Mouse (Mus musculus) forebrain, embryonic 15.5 days (tissue): Measurements from ENCODE around the gene Thsd4. TPM values are rescaled to one million over a fixed set of nuclear protein-coding genes. Genes with fewer than 3 reads are reported as not detected.

Source experiments
- ATAC-seq: fragments of 200-750 bp; cut with Nextera tagmentation; replicated peaks from 2 replicates; pipeline ENCODE4 v1.8.0; 2017; ENCODE audit warnings: mild to moderate bottlenecking, moderate TSS enrichment, moderate library complexity
- H3K27ac ChIP-seq: fragments of 300-500 bp; sonication (generic); replicated peaks from 2 replicates; pipeline ENCODE4 v1.5.1; 2015; ENCODE audit warnings: mild to moderate bottlenecking, inconsistent platforms
- H3K27me3 ChIP-seq: fragments of 300-500 bp; sonication (generic); 2 replicates; pipeline ENCODE4 v1.6.1; 2015; ENCODE audit warnings: inconsistent platforms
- H3K36me3 ChIP-seq: fragments of 300-500 bp; sonication (generic); 2 replicates; pipeline ENCODE4 v1.6.1; 2015; ENCODE audit warnings: mild to moderate bottlenecking, inconsistent platforms
- H3K4me1 ChIP-seq: fragments of 300-500 bp; sonication (generic); 2 replicates; pipeline ENCODE4 v1.6.1; 2015; ENCODE audit warnings: inconsistent platforms
- H3K4me2 ChIP-seq: fragments of 300-500 bp; sonication (generic); replicated peaks from 2 replicates; pipeline ENCODE4 v1.6.1; 2015; ENCODE audit warnings: mild to moderate bottlenecking, inconsistent platforms
- H3K4me3 ChIP-seq: fragments of 300-500 bp; sonication (generic); 2 replicates; pipeline ENCODE4 v1.5.1; 2015; ENCODE audit warnings: mild to moderate bottlenecking, inconsistent platforms
- H3K9ac ChIP-seq: fragments of 300-500 bp; sonication (generic); replicated peaks from 2 replicates; pipeline ENCODE4 v1.6.1; 2015; ENCODE audit warnings: mild to moderate bottlenecking, inconsistent platforms
- H3K9me3 ChIP-seq: fragments of 300-500 bp; sonication (generic); 2 replicates; pipeline ENCODE4 v1.6.1; 2016; ENCODE audit warnings: inconsistent platforms
- WGBS: fragments of 180-500 bp; shearing (Covaris S2); methylation state at CpG from one replicate; pipeline ENCODE4 v1.1.7; 2015; ENCODE audit warnings: mixed read lengths; 5-methylcytosine and 5-hydroxymethylcytosine counted together
- polyA plus RNA-seq: library from polyadenylated mRNA; unstranded; fragments of >200 nt; fragmentation: Nextera tagmentation; extraction: Ambion mirVana; gene quantifications from 2 replicates; pipeline ENCODE4 v1.2.1, GENCODE M21; 2015

Gene Thsd4
- polyA plus RNA-seq, 1 experiment from 2014 or later: 4.9 TPM

DNA sequence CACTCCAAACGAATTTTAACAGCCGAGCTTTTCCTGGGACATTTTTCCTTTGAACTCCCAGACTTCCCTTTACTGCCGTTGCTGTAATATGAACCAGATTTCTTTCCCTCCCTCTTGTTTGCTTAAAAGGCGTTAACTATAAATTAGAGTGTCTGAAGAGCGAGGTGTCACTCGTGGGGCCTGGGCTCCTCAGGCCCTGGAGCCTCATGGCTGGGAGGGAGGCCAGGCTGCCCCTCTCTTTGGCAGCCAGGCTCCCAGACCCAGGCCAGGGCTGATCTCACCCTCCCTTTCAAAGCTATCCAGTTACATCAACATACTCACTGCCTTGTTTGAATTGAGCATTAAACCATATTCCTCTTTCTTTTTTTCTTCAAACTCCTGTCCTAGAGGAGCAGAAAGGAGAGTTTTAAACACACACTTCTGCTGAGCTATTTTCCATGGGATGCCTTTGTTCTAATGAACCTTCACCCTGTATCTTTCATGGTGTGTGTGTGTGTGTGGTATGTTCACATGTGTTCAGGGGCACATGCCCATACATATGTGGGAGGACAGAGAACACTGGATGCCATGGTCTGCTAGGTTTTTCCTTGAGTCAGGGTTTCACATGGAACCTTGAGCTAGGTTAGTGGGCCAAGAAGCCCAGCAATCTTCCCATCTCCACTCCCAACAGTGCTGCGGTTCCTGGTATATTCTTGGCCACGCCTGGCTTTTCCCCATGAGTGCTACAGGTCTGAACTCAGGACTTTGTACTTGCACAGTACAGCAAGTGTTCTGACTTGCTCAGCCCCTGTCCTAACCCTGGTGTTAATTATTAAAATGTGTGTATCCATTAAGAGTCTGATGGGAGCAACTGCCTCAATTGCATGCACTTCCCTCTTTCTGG is 287.4 kb downstream of the Thsd4 start:
- H3K4me2 ChIP-seq: no peak overlapping the region
- peak overlapping the region; percentile 50 for H3K27ac ChIP-seq
- H3K27me3 ChIP-seq: no peaks in the 10 kb centered on the region
- H3K4me1 ChIP-seq: peaks cover 7% of the 10 kb centered on the region; the same call in 1 of the 2 replicates
- no peak overlapping the region for H3K4me3 ChIP-seq
- H3K36me3 ChIP-seq: no peaks in the 10 kb centered on the region
- H3K9me3 ChIP-seq: no peaks in the 10 kb centered on the region
- peak; percentile 60 for ATAC-seq
- no peak overlapping the region for H3K9ac ChIP-seq
- 34% methylated on average over 8 of the region's 8 CpGs for WGBS

DNA sequence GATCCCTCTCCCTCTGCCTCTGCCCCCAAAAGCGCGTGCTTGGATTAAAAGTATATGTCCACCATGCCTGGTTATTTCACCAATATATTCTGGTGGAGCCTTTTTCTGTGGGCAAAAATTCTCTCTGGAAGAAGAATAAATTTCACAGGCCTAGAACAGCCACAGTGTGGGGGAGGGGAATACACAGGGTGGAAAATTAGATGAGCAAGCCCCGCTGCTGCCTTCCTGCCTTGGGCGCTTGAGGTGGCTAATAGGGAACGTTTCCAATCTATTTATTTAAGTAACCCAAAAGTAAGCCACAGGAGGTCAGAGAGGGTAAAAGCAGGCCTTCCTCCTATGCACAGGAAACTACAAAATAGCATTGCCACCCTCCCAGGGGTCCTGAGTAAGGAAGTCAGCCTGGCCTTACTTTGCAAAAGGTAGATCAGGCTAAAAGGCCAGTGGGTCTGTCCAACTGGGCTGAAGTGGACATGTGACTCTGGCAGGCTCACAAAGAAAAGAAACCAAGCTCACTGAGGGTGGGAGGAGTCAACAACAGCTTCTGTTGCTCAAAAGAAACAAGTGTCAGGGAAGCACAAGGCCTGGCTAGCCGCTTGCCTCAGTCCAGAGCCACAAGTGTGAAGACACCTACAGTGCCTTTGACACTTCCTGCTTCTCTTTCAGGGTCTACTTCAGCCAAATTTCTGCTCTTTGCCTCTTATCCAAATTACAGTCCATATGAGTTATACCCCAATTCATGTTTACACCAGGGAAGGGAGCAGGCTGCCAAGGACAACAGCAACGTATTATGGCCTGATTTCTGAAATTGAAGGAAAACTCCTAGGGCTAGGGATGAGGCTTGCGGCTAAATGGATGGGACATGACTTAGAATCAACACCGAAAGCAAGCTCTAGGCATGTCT is 289.6 kb downstream of the Thsd4 start:
- ATAC-seq: no peak
- Histone ChIP-seq H3K27me3 (no peaks in the 10 kb centered on the region), H3K9ac (no peak overlapping the region), H3K4me2 (no peak overlapping the region), H3K4me3 (no peak overlapping the region), H3K27ac (no peak overlapping the region), H3K9me3 (no peaks in the 10 kb centered on the region), H3K36me3 (no peaks in the 10 kb centered on the region), H3K4me1 (peaks cover 16% of the 10 kb centered on the region)
- WGBS: 63% methylated on average over 9 of the region's 9 CpGs

DNA sequence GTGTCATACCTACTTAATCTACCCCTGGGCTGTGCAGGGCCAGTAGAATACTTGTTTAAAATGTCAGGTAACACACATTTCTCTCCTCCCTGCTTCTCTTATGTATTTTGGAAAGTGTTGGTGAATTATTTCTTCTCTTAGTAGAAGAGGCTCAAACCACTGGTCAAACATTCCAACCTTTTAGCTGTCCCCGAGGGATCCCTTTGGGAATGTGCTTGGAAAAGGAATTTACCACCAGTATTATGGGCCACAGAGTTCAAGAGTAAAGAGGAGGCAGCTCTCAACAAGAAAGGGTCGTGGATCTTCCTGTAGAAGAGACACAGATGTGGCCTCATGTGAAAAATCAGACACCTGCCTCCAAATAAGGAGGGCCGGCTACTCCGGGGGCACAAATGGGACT is 292.4 kb downstream of the Thsd4 start:
- Histone ChIP-seq H3K27me3 (no peaks in the 10 kb centered on the region), H3K4me3 (no peak overlapping the region), H3K4me2 (no peak overlapping the region), H3K27ac (no peak overlapping the region), H3K9ac (no peak overlapping the region), H3K4me1 (peaks cover 28% of the 10 kb centered on the region), H3K9me3 (no peaks in the 10 kb centered on the region), H3K36me3 (no peaks in the 10 kb centered on the region)
- 79% methylated on average over 4 of the region's 4 CpGs for WGBS
- ATAC-seq: no peak

DNA sequence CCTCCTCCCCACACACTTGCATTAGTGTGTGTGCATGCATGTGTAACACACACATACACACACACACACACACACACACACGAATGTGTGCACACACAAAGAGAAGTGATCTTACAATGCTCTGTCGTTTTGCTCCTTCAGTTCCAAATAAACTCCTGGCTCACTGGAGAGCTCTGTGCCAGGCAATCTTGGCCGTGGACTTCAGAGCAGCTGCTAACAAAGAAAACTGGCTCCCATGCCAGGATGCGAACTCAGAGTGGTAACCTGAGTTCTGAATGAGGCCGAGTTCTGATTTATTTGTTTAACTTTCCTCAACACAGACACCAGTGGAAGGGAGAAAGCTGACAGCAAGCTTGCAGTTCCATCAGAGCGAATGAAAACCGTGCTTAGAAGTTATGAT is 294.1 kb downstream of the Thsd4 start:
- no peak overlapping the region for H3K4me2 ChIP-seq
- peaks cover 38% of the 10 kb centered on the region for H3K4me1 ChIP-seq
- no peak for ATAC-seq
- no peaks in the 10 kb centered on the region for H3K36me3 ChIP-seq
- H3K9ac ChIP-seq: no peak overlapping the region
- H3K27ac ChIP-seq: peak overlapping the region; percentile 46
- H3K9me3 ChIP-seq: no peaks in the 10 kb centered on the region
- H3K4me3 ChIP-seq: no peak overlapping the region
- no peaks in the 10 kb centered on the region for H3K27me3 ChIP-seq
- WGBS: 54% methylated on average over 7 of the region's 7 CpGs

DNA sequence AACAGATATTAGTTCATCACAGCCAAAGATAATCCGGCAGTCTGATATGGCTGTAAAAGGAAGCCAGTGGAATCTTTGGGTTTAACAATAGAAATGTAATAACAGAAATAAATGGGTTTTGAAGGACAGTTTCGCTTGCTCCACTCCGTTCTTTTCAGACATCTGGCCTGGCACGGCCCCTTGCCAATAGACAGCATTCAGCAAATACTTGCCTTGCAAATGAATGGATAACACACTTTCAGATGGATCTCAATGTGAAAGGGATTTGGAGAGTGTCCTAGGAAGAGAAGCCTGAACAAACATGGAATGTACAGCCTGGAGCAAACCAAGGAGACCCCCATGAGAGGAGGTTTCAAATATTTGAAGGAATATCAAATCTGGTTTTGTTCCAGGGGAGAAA is 295.2 kb downstream of the Thsd4 start:
- Histone ChIP-seq H3K9me3 (no peaks in the 10 kb centered on the region), H3K27ac (peak overlapping the region; percentile 46; the same call in 1 of the 2 replicates), H3K4me1 (peaks cover 38% of the 10 kb centered on the region), H3K36me3 (no peaks in the 10 kb centered on the region), H3K4me3 (no peak overlapping the region), H3K9ac (no peak overlapping the region), H3K27me3 (no peaks in the 10 kb centered on the region), H3K4me2 (no peak overlapping the region)
- no peak for ATAC-seq
- 65% methylated on average over 4 of the region's 4 CpGs for WGBS

DNA sequence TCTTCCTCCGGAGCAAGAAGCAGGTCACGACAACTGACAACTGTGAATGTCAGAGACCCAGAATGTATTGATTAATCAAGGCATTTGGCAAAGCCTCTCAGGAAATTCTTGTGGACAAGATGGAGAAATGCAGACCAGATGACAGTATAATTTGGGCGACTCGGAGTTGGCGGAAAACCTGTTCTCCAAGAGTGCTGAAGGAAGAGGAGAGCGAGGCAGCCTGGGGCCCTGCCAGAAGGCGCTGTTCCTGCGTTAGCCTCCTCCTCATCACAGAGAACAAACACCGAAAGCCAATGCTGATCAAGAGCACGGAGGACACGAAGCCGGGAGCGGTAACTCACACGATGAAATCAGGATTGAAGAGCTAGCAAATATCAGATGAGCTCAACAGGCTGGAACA is 295.7 kb downstream of the Thsd4 start:
- no peak for ATAC-seq
- H3K4me3 ChIP-seq: no peak overlapping the region
- no peak overlapping the region for H3K9ac ChIP-seq
- no peaks in the 10 kb centered on the region for H3K27me3 ChIP-seq
- H3K9me3 ChIP-seq: no peaks in the 10 kb centered on the region
- H3K36me3 ChIP-seq: no peaks in the 10 kb centered on the region
- 72% methylated on average over 14 of the region's 14 CpGs for WGBS
- peaks cover 38% of the 10 kb centered on the region for H3K4me1 ChIP-seq
- no peak overlapping the region for H3K4me2 ChIP-seq
- peak overlapping the region; percentile 46; the same call in 1 of the 2 replicates for H3K27ac ChIP-seq

DNA sequence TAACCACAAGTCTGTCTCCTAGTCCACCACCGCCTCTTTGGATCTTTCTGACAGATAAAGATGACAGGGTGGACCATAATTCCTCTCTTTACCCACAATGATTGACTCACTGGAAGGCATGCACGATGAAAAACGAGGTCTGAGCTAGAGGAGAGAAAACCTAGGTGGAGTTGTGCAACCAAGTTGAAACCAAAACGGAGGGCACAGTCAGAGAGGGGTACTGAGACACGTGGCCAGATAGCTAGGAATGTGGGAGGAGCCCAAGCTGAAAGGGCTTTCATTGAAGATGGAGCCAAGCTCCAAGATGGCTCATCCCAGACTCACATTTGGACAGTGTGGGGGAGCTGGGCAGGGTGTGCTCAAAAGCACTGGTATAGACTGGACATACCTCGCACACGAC is 296.4 kb downstream of the Thsd4 start:
- Histone ChIP-seq H3K36me3 (no peaks in the 10 kb centered on the region), H3K4me2 (no peak overlapping the region), H3K27me3 (no peaks in the 10 kb centered on the region), H3K9ac (no peak overlapping the region), H3K27ac (no peak overlapping the region), H3K4me3 (no peak overlapping the region), H3K9me3 (no peaks in the 10 kb centered on the region), H3K4me1 (peaks cover 38% of the 10 kb centered on the region)
- ATAC-seq: no peak
- WGBS: 83% methylated on average over 7 of the region's 7 CpGs

DNA sequence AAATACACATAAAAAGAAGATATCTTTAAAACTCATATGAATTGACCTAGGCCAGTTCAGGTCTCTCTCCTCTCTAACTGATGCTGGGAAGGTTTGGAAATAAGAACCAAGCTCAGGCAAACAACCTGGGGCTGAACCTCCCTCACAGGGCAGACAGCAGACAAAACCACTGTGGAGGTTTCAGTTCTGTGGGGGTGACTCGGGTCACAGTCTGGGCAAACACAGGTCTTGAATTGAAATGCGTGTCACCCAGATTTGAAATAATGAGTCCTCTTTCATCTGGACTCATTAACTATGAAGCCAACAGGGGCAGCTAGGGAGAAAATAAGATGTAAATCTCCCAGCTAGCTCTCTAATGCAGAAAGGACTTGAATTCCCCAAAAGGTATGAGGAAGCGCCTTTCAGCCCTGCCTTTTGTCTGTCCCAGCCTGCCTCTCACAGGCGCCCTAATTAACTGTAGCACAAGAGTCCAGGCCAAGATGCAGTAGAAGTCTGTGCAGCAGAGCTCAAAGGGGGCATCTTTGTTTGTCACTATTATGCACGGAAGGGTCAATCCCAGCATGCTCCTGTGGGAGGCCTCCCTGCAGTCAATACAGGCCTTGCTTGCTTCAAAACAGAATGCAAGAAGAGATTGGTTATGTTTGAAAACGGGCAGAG is 297.7 kb downstream of the Thsd4 start:
- Histone ChIP-seq H3K9me3 (no peaks in the 10 kb centered on the region), H3K4me2 (no peak overlapping the region), H3K9ac (no peak overlapping the region), H3K27ac (peak overlapping the region; percentile 42), H3K36me3 (no peaks in the 10 kb centered on the region), H3K27me3 (no peaks in the 10 kb centered on the region), H3K4me1 (peaks cover 38% of the 10 kb centered on the region), H3K4me3 (no peak overlapping the region)
- WGBS: 4% methylated on average over 6 of the region's 6 CpGs
- peak; percentile 76 for ATAC-seq

DNA sequence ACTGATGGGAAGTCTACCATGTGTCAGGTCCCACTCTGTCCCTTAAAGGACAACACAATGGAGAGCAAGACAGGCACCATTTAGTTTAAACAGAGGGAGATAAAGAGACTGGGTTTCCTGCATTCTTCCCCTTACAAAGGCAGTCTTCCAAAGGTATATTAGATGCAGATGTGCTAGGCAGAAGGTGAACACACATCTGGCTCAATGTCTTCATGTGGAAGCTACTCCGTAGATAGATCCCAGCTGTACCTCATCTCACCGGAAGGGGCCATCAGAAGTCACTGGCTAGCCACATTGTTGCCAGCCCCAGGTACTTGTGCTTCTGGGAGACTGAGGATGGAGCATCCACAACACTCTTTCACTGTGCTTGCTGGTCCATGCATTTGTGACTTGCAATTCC is 301.4 kb downstream of the Thsd4 start:
- H3K27ac ChIP-seq: no peak overlapping the region
- H3K36me3 ChIP-seq: no peaks in the 10 kb centered on the region
- no peaks in the 10 kb centered on the region for H3K9me3 ChIP-seq
- peaks cover 14% of the 10 kb centered on the region for H3K4me1 ChIP-seq
- H3K4me3 ChIP-seq: no peak overlapping the region
- no peaks in the 10 kb centered on the region for H3K27me3 ChIP-seq
- WGBS: 92% methylated on average over 2 of the region's 2 CpGs
- H3K9ac ChIP-seq: no peak overlapping the region
- H3K4me2 ChIP-seq: no peak overlapping the region
- ATAC-seq: no peak

DNA sequence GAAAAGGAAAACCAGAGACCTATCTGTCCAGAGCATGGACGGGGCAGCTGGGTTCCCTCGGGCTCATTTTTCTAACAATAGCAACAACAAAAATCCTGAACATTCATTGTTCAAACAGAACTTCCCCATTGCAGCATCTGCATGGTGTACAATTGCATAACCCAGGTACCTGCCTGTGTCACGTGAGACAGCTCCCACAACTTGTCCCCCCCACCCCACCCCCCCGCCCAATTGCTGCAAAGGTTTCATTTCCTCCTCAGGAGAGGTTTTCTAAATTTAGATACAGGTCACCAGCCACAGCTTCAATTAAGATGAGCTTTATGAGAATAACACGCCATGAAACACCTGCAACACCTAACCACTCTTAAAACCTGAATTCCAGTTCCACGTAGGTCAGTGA is 303.4 kb downstream of the Thsd4 start:
- 83% methylated on average over 6 of the region's 6 CpGs for WGBS
- H3K27ac ChIP-seq: no peak overlapping the region
- H3K4me1 ChIP-seq: peaks cover 3% of the 10 kb centered on the region
- H3K4me3 ChIP-seq: no peak overlapping the region
- no peak overlapping the region for H3K9ac ChIP-seq
- H3K4me2 ChIP-seq: no peak overlapping the region
- no peaks in the 10 kb centered on the region for H3K36me3 ChIP-seq
- ATAC-seq: no peak
- no peaks in the 10 kb centered on the region for H3K9me3 ChIP-seq
- no peaks in the 10 kb centered on the region for H3K27me3 ChIP-seq

DNA sequence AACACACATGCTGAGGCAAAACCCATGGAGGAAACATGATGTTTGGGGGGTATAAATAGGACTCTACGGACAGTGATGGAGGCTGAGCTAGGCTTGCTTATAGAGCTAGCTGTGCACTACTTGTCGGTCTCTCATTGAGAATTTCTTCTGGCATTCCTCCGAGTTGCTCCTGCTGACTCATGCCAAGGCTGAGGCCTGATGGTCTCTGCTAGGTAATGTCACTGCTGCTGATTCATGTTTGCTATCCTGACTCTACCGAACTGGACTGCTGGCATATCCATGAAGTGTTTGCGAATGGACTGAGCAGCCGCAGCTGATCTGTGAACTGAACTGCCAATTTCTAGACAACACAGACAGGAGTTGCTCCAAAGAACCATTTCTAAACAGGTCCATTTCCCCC is 305.8 kb downstream of the Thsd4 start:
- Histone ChIP-seq H3K27me3 (no peaks in the 10 kb centered on the region), H3K4me1 (no peaks in the 10 kb centered on the region), H3K9me3 (no peaks in the 10 kb centered on the region), H3K27ac (no peak overlapping the region), H3K36me3 (no peaks in the 10 kb centered on the region), H3K9ac (no peak overlapping the region), H3K4me3 (no peak overlapping the region), H3K4me2 (no peak overlapping the region)
- no peak for ATAC-seq
- WGBS: 87% methylated on average over 6 of the region's 6 CpGs

DNA sequence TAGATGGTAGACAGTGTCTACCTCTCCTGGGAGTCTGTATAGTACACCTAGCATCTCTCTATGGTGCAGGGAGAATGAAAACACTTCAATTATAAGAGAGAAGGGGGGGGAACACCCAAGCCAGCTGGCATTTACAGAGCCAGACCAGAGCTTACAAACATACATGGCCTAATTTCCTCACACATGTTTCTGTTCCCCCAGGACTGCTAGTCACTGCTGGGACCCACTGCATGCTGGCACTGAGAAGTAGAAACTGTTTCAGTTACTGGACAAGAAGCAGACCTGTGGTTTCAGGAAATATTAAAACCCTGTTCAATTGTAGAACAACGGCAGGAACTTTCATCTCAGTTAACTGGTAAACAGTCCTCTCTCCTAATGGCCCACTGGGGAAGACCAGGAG is 308.7 kb downstream of the Thsd4 start:
- no peaks in the 10 kb centered on the region for H3K9me3 ChIP-seq
- no peaks in the 10 kb centered on the region for H3K4me1 ChIP-seq
- no peak overlapping the region for H3K4me2 ChIP-seq
- 86% methylated on average over 1 of the region's 1 CpGs for WGBS
- no peak overlapping the region for H3K27ac ChIP-seq
- no peak overlapping the region for H3K9ac ChIP-seq
- no peak for ATAC-seq
- no peaks in the 10 kb centered on the region for H3K36me3 ChIP-seq
- no peaks in the 10 kb centered on the region for H3K27me3 ChIP-seq
- H3K4me3 ChIP-seq: no peak overlapping the region
